In genomic region chr13:46845456-46845855, GRCm38 (mm10) we compare ENCODE assay signal across 16 mouse cellular contexts.
"Had no signal": no experiment of that assay in that cellular context is flagged by ENCODE, and none has a peak within 500 bp of the region (broad histone marks: within the 10 kb centered on the region; RNA-seq: fewer than 3 reads in every experiment).

No protein-coding gene starts in this region.

- H3K4me2 ChIP-seq: liver, embryonic 11.5 days; liver, embryonic 13.5 days; liver, embryonic 15.5 days; lung, embryonic 15.5 days; midbrain, embryonic 11.5 days; midbrain, embryonic 13.5 days; midbrain, embryonic 15.5 days; neural tube, embryonic 12.5 days; stomach, embryonic 15.5 days had no signal

- H3K9ac ChIP-seq: liver, embryonic 13.5 days; liver, embryonic 15.5 days; liver, postnatal 0 days; lung, embryonic 15.5 days; midbrain, embryonic 13.5 days; midbrain, embryonic 15.5 days; neural tube, embryonic 12.5 days; stomach, embryonic 15.5 days had no signal

- H3K36me3 ChIP-seq: liver, embryonic 13.5 days; liver, embryonic 15.5 days; lung, embryonic 15.5 days; midbrain, embryonic 13.5 days; midbrain, embryonic 15.5 days; neural tube, embryonic 12.5 days; stomach, embryonic 15.5 days had no signal

- H3K4me1 ChIP-seq: liver, embryonic 13.5 days; liver, embryonic 15.5 days; neural tube, embryonic 12.5 days; stomach, embryonic 15.5 days had no signal

- DNase-seq: liver, embryonic 13.5 days; liver, postnatal 0 days; lung, postnatal 36 days; right cerebral cortex, postnatal 14 days; thymus, adult 2 months had no signal

- ATAC-seq: liver, postnatal 0 days; midbrain, embryonic 13.5 days; midbrain, embryonic 15.5 days had no signal

- H3K9me3 ChIP-seq: liver, embryonic 13.5 days; liver, embryonic 15.5 days; lung, embryonic 15.5 days; megakaryocyte, embryonic 14.5 days; midbrain, embryonic 13.5 days; midbrain, embryonic 15.5 days; neural tube, embryonic 12.5 days; stomach, embryonic 15.5 days had no signal

- H3K4me3 ChIP-seq: liver, embryonic 13.5 days; liver, embryonic 15.5 days; lung, embryonic 15.5 days; megakaryocyte, embryonic 14.5 days; midbrain, embryonic 13.5 days; midbrain, embryonic 15.5 days; neural tube, embryonic 12.5 days; stomach, embryonic 15.5 days had no signal

- H3K27ac ChIP-seq: liver, embryonic 13.5 days; liver, embryonic 15.5 days; lung, embryonic 15.5 days; macrophage; midbrain, embryonic 13.5 days; midbrain, embryonic 15.5 days; neural tube, embryonic 12.5 days; stomach, embryonic 15.5 days; stomach, postnatal 0 days had no signal

- H3K27me3 ChIP-seq: liver, embryonic 13.5 days; liver, embryonic 15.5 days; lung, embryonic 15.5 days; megakaryocyte, embryonic 14.5 days; midbrain, embryonic 13.5 days; midbrain, embryonic 15.5 days; neural tube, embryonic 12.5 days; stomach, embryonic 15.5 days had no signal
